Mouse (Mus musculus): ENCODE measurements at regions not wholly inside any gene's neighbourhood (a gene's known extent, or its start where the extent isn't known, plus 50 kb on each side); places are given as distances from the start of the nearest gene placed in this dataset.

DNA sequence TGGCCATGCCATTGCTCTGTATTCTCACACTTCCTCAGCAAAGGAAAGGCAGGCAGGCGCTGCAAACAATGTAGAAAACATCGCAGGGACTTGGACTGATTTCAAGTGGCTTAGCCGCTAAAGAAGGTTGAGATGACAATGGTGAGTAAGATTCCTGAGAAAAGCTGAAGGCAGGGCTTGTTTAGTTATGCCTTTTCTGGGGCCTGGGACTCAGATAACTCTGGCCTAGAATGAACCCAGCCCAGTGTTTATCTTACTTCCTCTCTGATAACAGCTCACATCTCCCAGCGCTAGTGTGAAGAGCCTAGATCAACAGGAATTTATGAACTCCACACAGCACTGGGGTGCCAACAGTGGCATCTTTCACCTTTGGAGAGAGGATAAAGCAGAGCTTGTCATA lies 170.2 kb downstream of the Phlda1 start (continued):
- TF ChIP-seq GATA1 (IDR thresholded peaks at IDR 0.05; ENCODE audit: low read depth, low read length) (peak; percentile 99), MAFK (IDR thresholded peaks at IDR 0.05; ENCODE audit: borderline replicate concordance, low read depth, low read length) (peak; percentile 36; the same call in 1 of the 2 replicates), TBP (IDR thresholded peaks at IDR 0.05; ENCODE audit: low read depth, low read length) (peak; percentile 91), MAZ (IDR thresholded peaks at IDR 0.05; ENCODE audit: low read depth, low read length) (no peak; the same call in 1 of the 2 replicates), SIN3A (IDR thresholded peaks at IDR 0.05; ENCODE audit: low read length) (peak; percentile 76)

DNA sequence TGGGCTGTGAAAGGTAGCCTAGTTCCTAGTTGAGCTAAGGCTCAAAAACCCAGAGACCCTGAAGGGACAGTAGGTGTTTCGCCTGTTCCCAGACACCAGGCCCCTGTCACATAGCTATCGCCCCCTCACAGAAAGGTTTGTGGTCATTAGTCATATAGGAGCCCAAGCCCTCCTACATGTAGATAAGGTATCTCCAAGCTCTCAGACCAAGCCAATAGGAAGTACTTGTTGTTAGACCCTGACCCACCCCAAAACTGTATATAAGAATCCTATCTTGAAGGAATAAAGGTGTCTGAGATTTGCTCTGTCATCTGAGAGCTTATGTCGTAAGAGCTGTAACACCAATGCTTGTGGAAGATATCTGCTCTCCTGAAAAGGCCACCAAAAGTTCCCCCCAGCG lies 174.8 kb downstream of the Phlda1 start:
- Histone ChIP-seq H3K9me3 (replicated peaks; ENCODE audit: insufficient read depth, low read length) (no peaks in the 10 kb centered on the region), H3K79me2 (ENCODE audit: control insufficient read depth, insufficient read depth, low read length, poor library complexity) (no peaks in the 10 kb centered on the region), H3K9ac (ENCODE audit: control insufficient read depth, low read depth, low read length, poor library complexity, severe bottlenecking) (no peak overlapping the region), H3K4me1 (ENCODE audit: control insufficient read depth in 1 of 2, insufficient read depth in 2 of 2, low read length in 2 of 2) (peaks cover 13 to 26% of the 10 kb centered on the region in 2 experiments), H3K27ac (ENCODE audit: control insufficient read depth, low read depth, low read length) (no peak overlapping the region), H3K27me3 (ENCODE audit: control insufficient read depth in 1 of 2, insufficient read depth in 2 of 2, low read length in 2 of 2) (no peaks in the 10 kb centered on the region), H3K36me3 (ENCODE audit: control insufficient read depth in 1 of 2, insufficient read depth in 2 of 2, low read length in 2 of 2) (peaks cover 0 to 24% of the 10 kb centered on the region in 2 experiments; a peak in 2 of 4 replicates), H3K4me3 (ENCODE audit: control insufficient read depth in 1 of 2, insufficient read depth in 1 of 2, low read depth in 2 of 2, low read length in 2 of 2) (no peak overlapping the region)
- TF ChIP-seq TCF12 (IDR thresholded peaks at IDR 0.05; ENCODE audit: low read depth, low read length) (peak; percentile 80), NELFE (IDR thresholded peaks at IDR 0.05; ENCODE audit: low read depth, low read length) (no peak), EP300 (IDR thresholded peaks at IDR 0.05; ENCODE audit: low read depth in 1 of 2, low read length in 2 of 2) (peak; percentile 79 to 88), GATA1 (IDR thresholded peaks at IDR 0.05; ENCODE audit: low read depth, low read length) (peak; percentile 83), TAL1 (IDR thresholded peaks at IDR 0.05; ENCODE audit: low read length) (peak; percentile 82), ETS1 (IDR thresholded peaks at IDR 0.05; ENCODE audit: low read depth, low read length) (peak; percentile 45; the same call in 1 of the 2 replicates), RCOR1 (IDR thresholded peaks at IDR 0.05; ENCODE audit: low read depth, low read length) (peak; percentile 79), MAZ (IDR thresholded peaks at IDR 0.05; ENCODE audit: low read depth, low read length) (no peak)
- peak; percentile 64 for DNase-seq (ENCODE audit: low read depth, low spot score)

DNA sequence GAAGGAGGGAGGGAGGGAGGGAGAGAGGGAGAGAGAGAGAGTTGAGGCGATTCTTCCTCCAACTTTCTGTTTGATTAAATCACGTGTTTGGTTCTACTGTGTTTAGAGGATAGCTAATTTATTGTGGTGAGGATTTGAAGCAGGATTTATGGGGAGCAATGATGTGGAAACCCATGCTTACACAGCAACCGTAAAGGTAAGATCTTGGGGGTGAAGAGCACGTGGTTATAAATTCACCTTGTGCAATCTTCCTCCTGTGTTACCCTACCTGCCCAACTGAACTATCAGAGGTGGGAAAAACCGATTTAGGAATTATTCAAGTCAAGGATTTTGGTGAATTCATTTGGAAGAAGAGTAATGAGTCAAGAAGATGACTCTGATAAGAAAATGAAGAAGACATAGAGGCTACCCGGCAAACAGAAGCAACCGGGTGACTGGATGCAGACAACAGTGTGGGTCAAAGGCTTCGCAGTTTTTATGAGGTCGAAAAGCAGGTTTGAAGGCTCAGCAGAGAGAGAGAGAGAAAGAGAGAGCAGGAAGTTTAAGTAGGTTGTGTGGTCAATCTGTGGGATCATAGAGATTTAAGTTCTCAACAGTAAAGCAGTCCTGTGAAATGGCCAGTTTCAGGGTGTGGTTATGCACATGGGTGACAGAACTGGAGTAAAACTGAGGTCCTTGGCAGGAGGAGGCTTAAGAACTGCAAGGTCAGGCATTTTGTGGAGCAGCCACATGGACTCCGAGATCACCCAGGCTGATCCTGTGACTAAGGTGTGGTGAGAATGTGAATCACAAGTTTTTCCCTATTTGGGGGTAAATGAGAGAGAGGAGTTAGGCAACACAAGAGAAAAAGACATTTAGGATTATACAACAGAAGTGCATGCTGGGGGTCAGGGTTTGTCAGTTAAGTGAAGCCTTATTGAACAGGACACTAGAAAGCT lies 178.6 kb downstream of the Phlda1 start:
- H3K27ac ChIP-seq (ENCODE audit: control insufficient read depth, low read depth, low read length) = no peak overlapping the region
- peaks cover 0 to 16% of the 10 kb centered on the region in 2 experiments; a peak in 2 of 4 replicates for H3K36me3 ChIP-seq (ENCODE audit: control insufficient read depth in 1 of 2, insufficient read depth in 2 of 2, low read length in 2 of 2)
- H3K27me3 ChIP-seq (ENCODE audit: control insufficient read depth in 1 of 2, insufficient read depth in 2 of 2, low read length in 2 of 2) = no peaks in the 10 kb centered on the region
- DNase-seq (ENCODE audit: low read depth, low spot score) = no peak
- no peaks in the 10 kb centered on the region for H3K9me3 ChIP-seq (replicated peaks; ENCODE audit: insufficient read depth, low read length)
- TF ChIP-seq TCF12 (IDR thresholded peaks at IDR 0.05; ENCODE audit: low read depth, low read length) = no peak
- H3K4me3 ChIP-seq (ENCODE audit: control insufficient read depth in 1 of 2, insufficient read depth in 1 of 2, low read depth in 2 of 2, low read length in 2 of 2) = no peak overlapping the region
- peaks cover 6 to 16% of the 10 kb centered on the region in 2 experiments for H3K4me1 ChIP-seq (ENCODE audit: control insufficient read depth in 1 of 2, insufficient read depth in 2 of 2, low read length in 2 of 2)
- no peak overlapping the region for H3K9ac ChIP-seq (ENCODE audit: control insufficient read depth, low read depth, low read length, poor library complexity, severe bottlenecking)
- no peaks in the 10 kb centered on the region for H3K79me2 ChIP-seq (ENCODE audit: control insufficient read depth, insufficient read depth, low read length, poor library complexity)

Measured in MEL (cell line).